Mouse (Mus musculus): Measurements from ENCODE around the gene Esrra. TPM values are rescaled to one million over a fixed set of nuclear protein-coding genes. Genes with fewer than 3 reads are reported as not detected.
A peak's percentile ranks its signal among the peaks of the same experiment; 100 is the strongest.
"Not testable (repeated sequence)": the region's sequence is repeated elsewhere in the genome, so short reads cannot be mapped to it uniquely, and the experiment has no call there.

Gene Esrra
- total and polyA plus RNA-seq, 3 experiments, result 135 to 180 (median 156) TPM

DNA sequence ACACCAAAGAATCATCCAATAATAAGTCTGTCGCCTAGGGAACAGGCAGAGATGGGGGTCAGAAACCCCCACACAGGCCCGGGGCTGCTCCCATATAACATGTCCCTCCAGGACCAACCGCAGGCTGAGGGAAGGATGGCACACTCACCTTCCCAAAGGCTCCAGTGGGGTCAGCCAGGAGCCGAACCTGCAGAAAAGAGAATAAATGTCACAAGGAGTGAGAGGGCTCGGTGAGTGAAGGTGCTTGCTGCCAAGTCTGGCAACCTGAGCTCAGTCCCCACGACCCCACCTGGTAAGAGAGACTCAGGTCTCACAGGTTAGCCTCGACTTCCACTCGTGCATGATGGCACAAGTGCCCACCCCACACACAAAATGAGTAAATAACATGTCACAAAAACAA lies 14.5 kb downstream of the Esrra start:
- no peaks in the 10 kb centered on the region for H3K36me3 ChIP-seq (ENCODE audit: control insufficient read depth, insufficient read depth, low read length)
- H3K9ac ChIP-seq (ENCODE audit: low read depth, low read length), result no peak overlapping the region
- no peak for TF ChIP-seq EP300 (IDR thresholded peaks at IDR 0.05; ENCODE audit: insufficient read depth, low read depth, low read length)
- no peak for TF ChIP-seq CTCF (IDR thresholded peaks at IDR 0.05)
- no peak for TF ChIP-seq POLR2A (IDR thresholded peaks at IDR 0.05; ENCODE audit: insufficient read depth, low read depth, low read length)
- 90% methylated on average over 8 of the region's 8 CpGs for WGBS
- intact Hi-C loops (cut with DNase I), result no loop called here
- no peaks in the 10 kb centered on the region; the same call in 1 of the 2 replicates for H3K79me2 ChIP-seq (replicated peaks; ENCODE audit: control insufficient read depth, insufficient read depth, low read length)
- no peak for DNase-seq
- no peak overlapping the region for H3K4me3 ChIP-seq
- peaks cover 7% of the 10 kb centered on the region for H3K4me1 ChIP-seq (ENCODE audit: control insufficient read depth, insufficient read depth, low read length)
- H3K27me3 ChIP-seq (ENCODE audit: control insufficient read depth, insufficient read depth, low read length), result no peaks in the 10 kb centered on the region
- no peak overlapping the region for H3K27ac ChIP-seq

DNA sequence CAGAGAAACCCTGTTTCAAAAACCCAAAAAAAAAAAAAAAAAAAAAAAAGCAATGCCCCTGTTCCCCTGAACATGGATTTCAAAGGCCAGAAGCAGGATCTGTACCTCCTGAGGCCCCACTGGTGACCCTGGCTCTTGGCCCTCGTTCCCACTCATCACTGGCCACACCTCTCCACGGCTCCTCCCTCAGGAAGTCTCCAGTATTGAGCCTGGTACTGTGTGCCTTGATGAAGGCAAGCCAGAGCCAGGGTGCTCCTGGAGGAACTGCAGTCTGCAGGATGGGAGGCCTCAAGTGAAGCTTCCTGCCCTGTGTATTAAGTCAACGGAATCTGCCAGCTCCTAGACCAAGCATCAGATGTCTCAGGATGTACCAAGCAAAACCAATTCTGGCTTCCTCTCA lies 15.4 kb downstream of the Esrra start:
- no peak for DNase-seq
- H3K27ac ChIP-seq, result no peak overlapping the region
- H3K36me3 ChIP-seq (ENCODE audit: control insufficient read depth, insufficient read depth, low read length), result no peaks in the 10 kb centered on the region
- 63% methylated on average over 3 of the region's 3 CpGs for WGBS
- TF ChIP-seq POLR2A (IDR thresholded peaks at IDR 0.05; ENCODE audit: insufficient read depth, low read depth, low read length) (no peak), EP300 (IDR thresholded peaks at IDR 0.05; ENCODE audit: insufficient read depth, low read depth, low read length) (no peak), CTCF (IDR thresholded peaks at IDR 0.05) (no peak)
- H3K79me2 ChIP-seq (replicated peaks; ENCODE audit: control insufficient read depth, insufficient read depth, low read length), result no peaks in the 10 kb centered on the region; the same call in 1 of the 2 replicates
- H3K4me3 ChIP-seq, result no peak overlapping the region
- intact Hi-C loops (cut with DNase I), result no loop called here
- peaks cover 7% of the 10 kb centered on the region for H3K4me1 ChIP-seq (ENCODE audit: control insufficient read depth, insufficient read depth, low read length)
- H3K9ac ChIP-seq (ENCODE audit: low read depth, low read length), result no peak overlapping the region
- H3K27me3 ChIP-seq (ENCODE audit: control insufficient read depth, insufficient read depth, low read length), result no peaks in the 10 kb centered on the region

DNA sequence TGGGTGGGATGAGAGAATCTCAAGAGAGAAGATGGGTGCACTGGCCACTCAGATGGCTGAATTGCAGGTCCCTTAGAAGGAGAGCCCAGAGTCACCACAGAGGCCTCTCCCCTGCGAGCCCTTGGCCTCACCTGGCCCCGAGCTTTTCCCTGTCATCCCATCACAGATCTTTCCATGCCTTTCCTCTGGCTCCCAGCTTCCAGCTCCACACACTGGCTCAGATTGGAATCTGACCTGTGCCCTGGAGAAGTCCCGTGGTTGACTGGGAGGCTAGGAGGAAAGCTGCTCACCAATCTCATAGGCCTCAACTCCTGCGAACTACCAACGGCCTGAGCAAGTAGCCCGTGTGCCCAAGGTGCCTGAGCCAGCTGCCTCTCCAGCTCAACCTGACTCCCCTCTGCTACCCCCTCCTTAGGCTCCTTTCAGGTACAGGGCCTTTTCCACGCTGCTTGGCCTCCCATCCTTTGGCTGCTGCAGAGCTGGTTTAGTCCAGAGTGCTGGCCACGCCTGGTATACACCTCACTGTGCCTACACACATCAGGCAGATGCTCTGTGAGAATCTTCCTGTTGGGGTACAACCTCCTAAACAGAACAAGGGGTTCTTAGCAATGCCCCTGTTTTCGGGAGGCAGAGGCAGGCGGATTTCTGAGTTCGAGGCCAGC lies 16.0 kb downstream of the Esrra start:
- 92% methylated on average over 11 of the region's 11 CpGs for WGBS
- peak in 1 of 2 experiments; percentile 2 for DNase-seq
- intact Hi-C loops (cut with DNase I), result no loop called here

DNA sequence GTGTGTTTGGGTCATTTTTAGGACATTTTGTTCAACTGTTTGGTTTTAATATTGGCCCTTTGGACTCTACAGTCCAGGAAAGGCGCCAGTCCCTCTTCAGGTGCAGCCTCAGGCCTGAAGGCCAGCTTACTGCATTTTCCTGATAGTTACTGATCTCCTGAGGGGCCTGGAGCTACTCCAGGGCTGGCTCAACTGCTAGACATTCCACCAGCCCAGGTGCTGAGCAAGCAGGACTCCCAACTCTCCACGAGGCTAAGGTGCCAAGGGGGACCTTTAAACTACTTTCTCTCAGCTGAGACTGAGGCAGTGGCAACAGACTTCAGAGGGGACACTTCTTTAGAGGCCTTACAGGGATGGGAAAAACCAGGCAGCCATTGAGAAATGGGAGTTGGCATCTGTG lies 16.8 kb downstream of the Esrra start:
- no peaks in the 10 kb centered on the region for H3K36me3 ChIP-seq (ENCODE audit: control insufficient read depth, insufficient read depth, low read length)
- intact Hi-C loops (cut with DNase I), result no loop called here
- H3K79me2 ChIP-seq (replicated peaks; ENCODE audit: control insufficient read depth, insufficient read depth, low read length), result no peaks in the 10 kb centered on the region; the same call in 1 of the 2 replicates
- 76% methylated on average over 2 of the region's 2 CpGs for WGBS
- TF ChIP-seq EP300 (IDR thresholded peaks at IDR 0.05; ENCODE audit: insufficient read depth, low read depth, low read length), result no peak
- TF ChIP-seq POLR2A (IDR thresholded peaks at IDR 0.05; ENCODE audit: insufficient read depth, low read depth, low read length), result no peak
- TF ChIP-seq CTCF (IDR thresholded peaks at IDR 0.05), result no peak
- no peak overlapping the region for H3K27ac ChIP-seq
- no peak overlapping the region for H3K4me3 ChIP-seq
- DNase-seq, result peak in 1 of 2 experiments; percentile 2
- peaks cover 6% of the 10 kb centered on the region for H3K4me1 ChIP-seq (ENCODE audit: control insufficient read depth, insufficient read depth, low read length)
- no peak overlapping the region for H3K9ac ChIP-seq (ENCODE audit: low read depth, low read length)
- H3K27me3 ChIP-seq (ENCODE audit: control insufficient read depth, insufficient read depth, low read length), result no peaks in the 10 kb centered on the region

More for the DNA sequence above, 16.0 kb downstream of the Esrra start:
- Histone ChIP-seq H3K4me3 (no peak overlapping the region), H3K36me3 (ENCODE audit: control insufficient read depth, insufficient read depth, low read length) (no peaks in the 10 kb centered on the region), H3K27me3 (ENCODE audit: control insufficient read depth, insufficient read depth, low read length) (no peaks in the 10 kb centered on the region), H3K79me2 (replicated peaks; ENCODE audit: control insufficient read depth, insufficient read depth, low read length) (no peaks in the 10 kb centered on the region; the same call in 1 of the 2 replicates), H3K4me1 (ENCODE audit: control insufficient read depth, insufficient read depth, low read length) (peaks cover 7% of the 10 kb centered on the region), H3K27ac (no peak overlapping the region), H3K9ac (ENCODE audit: low read depth, low read length) (no peak overlapping the region)
- TF ChIP-seq EP300 (IDR thresholded peaks at IDR 0.05; ENCODE audit: insufficient read depth, low read depth, low read length), result no peak
- TF ChIP-seq POLR2A (IDR thresholded peaks at IDR 0.05; ENCODE audit: insufficient read depth, low read depth, low read length), result no peak
- TF ChIP-seq CTCF (IDR thresholded peaks at IDR 0.05), result no peak

DNA sequence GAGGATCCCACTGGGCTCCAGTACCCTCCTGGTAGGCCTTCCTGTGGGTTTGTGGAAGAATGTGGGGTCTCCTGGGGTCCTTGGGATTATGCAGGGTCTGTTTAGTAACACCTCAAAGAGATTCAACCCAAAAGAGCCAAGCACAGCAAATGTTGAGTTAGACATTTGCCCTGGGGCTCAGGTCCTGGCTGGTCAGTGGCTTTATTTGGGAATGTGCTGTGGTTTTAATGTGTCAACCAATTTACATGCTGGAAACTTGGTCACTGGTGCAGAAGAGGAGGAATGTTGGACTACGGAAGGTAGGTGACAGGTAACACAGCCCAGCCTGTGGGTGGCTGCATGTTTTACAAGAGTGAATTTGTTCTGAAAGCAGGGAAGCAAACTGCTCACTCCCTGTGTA lies 18.6 kb downstream of the Esrra start:
- H3K4me1 ChIP-seq (ENCODE audit: control insufficient read depth, insufficient read depth, low read length), result peaks cover 3% of the 10 kb centered on the region; the same call in 1 of the 2 replicates
- 97% methylated on average over 1 of the region's 1 CpGs for WGBS
- DNase-seq, result no peak
- no peaks in the 10 kb centered on the region; the same call in 1 of the 2 replicates for H3K79me2 ChIP-seq (replicated peaks; ENCODE audit: control insufficient read depth, insufficient read depth, low read length)
- no peak overlapping the region for H3K4me3 ChIP-seq
- TF ChIP-seq POLR2A (IDR thresholded peaks at IDR 0.05; ENCODE audit: insufficient read depth, low read depth, low read length), result no peak
- TF ChIP-seq EP300 (IDR thresholded peaks at IDR 0.05; ENCODE audit: insufficient read depth, low read depth, low read length), result no peak
- TF ChIP-seq CTCF (IDR thresholded peaks at IDR 0.05), result no peak
- H3K27me3 ChIP-seq (ENCODE audit: control insufficient read depth, insufficient read depth, low read length), result no peaks in the 10 kb centered on the region
- no peaks in the 10 kb centered on the region for H3K36me3 ChIP-seq (ENCODE audit: control insufficient read depth, insufficient read depth, low read length)
- no peak overlapping the region for H3K9ac ChIP-seq (ENCODE audit: low read depth, low read length)
- intact Hi-C loops (cut with DNase I), result no loop called here
- H3K27ac ChIP-seq, result no peak overlapping the region

DNA sequence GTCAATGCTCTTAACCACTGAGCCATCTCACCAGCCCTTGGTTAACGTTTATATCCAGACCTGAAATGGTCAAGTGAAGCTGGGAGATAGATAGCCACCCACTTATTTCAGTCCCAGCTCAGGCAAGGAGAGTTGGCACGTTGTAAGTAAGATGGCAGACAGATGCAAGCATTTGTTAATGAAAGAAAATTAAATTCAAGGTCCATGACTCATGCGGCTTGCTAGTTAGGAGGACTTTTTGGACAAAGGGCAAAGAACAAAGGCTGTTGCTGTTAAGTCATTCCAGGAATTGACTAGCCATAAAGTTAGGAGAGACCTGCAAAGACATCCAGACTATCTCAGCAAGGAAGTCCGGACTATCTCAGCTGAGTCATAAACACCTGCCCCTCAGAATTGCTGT lies 22.0 kb downstream of the Esrra start:
- TF ChIP-seq POLR2A (IDR thresholded peaks at IDR 0.05; ENCODE audit: insufficient read depth, low read depth, low read length), result no peak
- no peak for TF ChIP-seq CTCF (IDR thresholded peaks at IDR 0.05)
- no peak for TF ChIP-seq EP300 (IDR thresholded peaks at IDR 0.05; ENCODE audit: insufficient read depth, low read depth, low read length)
- intact Hi-C loops (cut with DNase I), result no loop called here
- Histone ChIP-seq H3K27me3 (ENCODE audit: control insufficient read depth, insufficient read depth, low read length) (no peaks in the 10 kb centered on the region), H3K9ac (ENCODE audit: low read depth, low read length) (no peak overlapping the region), H3K4me3 (no peak overlapping the region), H3K79me2 (replicated peaks; ENCODE audit: control insufficient read depth, insufficient read depth, low read length) (no peaks in the 10 kb centered on the region), H3K4me1 (ENCODE audit: control insufficient read depth, insufficient read depth, low read length) (peaks cover 1% of the 10 kb centered on the region; the same call in 1 of the 2 replicates), H3K27ac (no peak overlapping the region), H3K36me3 (ENCODE audit: control insufficient read depth, insufficient read depth, low read length) (no peaks in the 10 kb centered on the region)
- no peak for DNase-seq
- 80% methylated on average over 4 of the region's 4 CpGs for whole genome bisulfite sequencing

DNA sequence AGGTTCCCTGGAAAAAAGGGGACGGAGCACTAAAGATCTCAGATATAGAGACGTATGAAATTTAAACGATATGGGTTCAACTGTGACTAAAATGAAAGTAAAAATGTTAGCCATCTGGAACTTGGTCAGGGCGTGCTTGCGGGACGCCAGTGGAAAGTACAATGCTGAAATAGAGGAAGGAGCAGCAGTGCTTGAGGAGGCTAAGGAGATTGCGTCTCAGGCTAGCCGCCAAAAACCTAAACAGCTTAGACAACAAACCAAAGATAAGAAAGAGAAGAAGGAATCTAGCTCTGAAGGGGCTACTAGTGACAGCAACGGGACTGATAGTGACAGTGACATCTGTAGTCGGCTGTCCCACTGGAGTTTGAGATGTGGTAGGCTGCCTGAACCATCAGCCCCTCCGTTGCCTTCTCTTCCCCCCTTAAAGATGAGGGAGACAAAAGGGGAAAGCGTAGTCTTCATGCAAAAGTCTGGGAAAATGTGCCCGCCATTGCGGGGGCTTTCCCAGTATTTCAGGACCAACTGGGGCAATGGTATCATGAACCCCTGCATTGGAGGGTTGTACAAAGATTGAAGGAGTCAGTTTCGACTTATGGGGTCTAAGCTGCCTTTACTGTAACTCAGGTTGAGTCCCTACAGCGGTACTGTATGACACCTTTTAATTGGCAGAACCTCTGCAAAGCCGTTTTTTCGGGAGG lies 25.9 kb downstream of the Esrra start:
- H3K27ac ChIP-seq; H3K4me1 ChIP-seq (ENCODE audit: control insufficient read depth, insufficient read depth, low read length); H3K36me3 ChIP-seq (ENCODE audit: control insufficient read depth, insufficient read depth, low read length); H3K4me3 ChIP-seq; H3K79me2 ChIP-seq (replicated peaks; ENCODE audit: control insufficient read depth, insufficient read depth, low read length); intact Hi-C loops (cut with DNase I); H3K27me3 ChIP-seq (ENCODE audit: control insufficient read depth, insufficient read depth, low read length); H3K9ac ChIP-seq (ENCODE audit: low read depth, low read length); DNase-seq: not testable (repeated sequence)
- whole genome bisulfite sequencing, result 58% methylated on average over 18 of the region's 18 CpGs
